Mouse (Mus musculus) olfactory bulb, adult 2 months (tissue): ENCODE results near the gene Clk3.
A peak's percentile ranks its signal among the peaks of the same experiment; 100 is the strongest.

Source experiments
- CTCF ChIP-seq: fragments of 200-500 bp; IDR thresholded peaks from 2 replicates; pipeline ENCODE4 v1.5.1; 2012; ENCODE audit warnings: low read depth, mild to moderate bottlenecking, low read length, moderate library complexity; ENCODE audit not compliant: insufficient read depth
- POLR2A ChIP-seq: fragments of 200-500 bp; IDR thresholded peaks from 2 replicates; pipeline ENCODE4 v1.6.1; 2012; ENCODE audit warnings: mild to moderate bottlenecking, low read depth, low read length, moderate library complexity; ENCODE audit not compliant: insufficient read depth

DNA sequence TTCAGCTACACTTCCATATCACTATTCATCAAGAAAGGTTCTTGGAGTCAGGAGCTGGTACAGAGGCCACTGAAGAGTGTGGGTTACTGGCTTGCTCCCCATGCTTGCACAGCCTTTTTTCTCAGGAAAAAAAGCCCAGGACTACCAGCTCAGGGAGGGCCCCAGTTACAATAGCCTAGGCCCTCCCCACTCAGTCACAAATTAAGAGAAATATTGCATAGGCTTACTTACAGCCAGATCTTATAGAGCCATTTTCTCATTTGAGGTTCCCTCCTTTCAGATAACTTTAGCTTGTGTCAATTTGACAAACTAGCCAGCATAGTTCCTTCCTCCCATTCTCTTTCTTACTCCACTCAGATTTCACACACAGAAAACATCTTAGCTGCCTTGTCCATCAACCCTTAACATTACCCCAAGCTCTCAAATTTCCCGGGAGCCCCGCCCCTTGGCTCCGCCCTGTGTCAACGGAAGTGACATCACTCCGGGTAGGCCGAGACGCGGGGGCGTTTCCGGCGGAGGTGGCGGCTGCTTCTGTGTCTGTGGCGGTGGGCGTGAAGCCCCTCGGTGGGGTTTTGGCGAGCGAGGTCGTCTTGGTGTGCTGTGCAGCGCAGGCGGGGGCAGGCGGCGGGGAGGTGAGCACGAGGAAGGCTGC, 57.5 kb downstream of the Clk3 start, which contains the start of gene Edc3:
- peak; percentile 81 for TF ChIP-seq POLR2A
- no peak for TF ChIP-seq CTCF
